Mouse (Mus musculus): ENCODE results near the gene Npm1.

GRCm38 (mm10) chr11:33132619-33133338 is 30.2 kb downstream of the Npm1 start:
- TF ChIP-seq CTCF (IDR thresholded peaks at IDR 0.05; ENCODE audit: extremely low read depth, insufficient read depth, low read length) (no peak), POLR2A (IDR thresholded peaks at IDR 0.05; ENCODE audit: extremely low read depth, insufficient read depth, low read length) (no peak)
